Mouse (Mus musculus) kidney, embryonic 14.5 days (tissue): ENCODE results near the gene Zfp853. TPM values are rescaled to one million over a fixed set of nuclear protein-coding genes. Genes with fewer than 3 reads are reported as not detected.

Experiments used
- ATAC-seq: fragments of 200-750 bp; cut with Nextera tagmentation; 2 replicates; pipeline ENCODE4 v1.8.0; 2017; ENCODE audit warnings: moderate number of reproducible peaks, mild to moderate bottlenecking, moderate TSS enrichment, moderate library complexity; ENCODE audit not compliant: low FRiP score, low TSS enrichment
- H3K27ac ChIP-seq: fragments of 300-500 bp; sonication (generic); 2 replicates; pipeline ENCODE4 v1.5.1; 2014; ENCODE audit warnings: low read depth, mild to moderate bottlenecking, low read length, moderate library complexity, mixed read lengths
- H3K27me3 ChIP-seq: fragments of 300-500 bp; sonication (generic); 2 replicates; pipeline ENCODE4 v1.6.1; 2014; ENCODE audit warnings: mild to moderate bottlenecking, low read length; ENCODE audit not compliant: control insufficient read depth, insufficient read depth
- H3K36me3 ChIP-seq: fragments of 300-500 bp; sonication (generic); 2 replicates; pipeline ENCODE4 v1.6.1; 2014; ENCODE audit warnings: low read length, mixed read lengths; ENCODE audit not compliant: control insufficient read depth, insufficient read depth
- H3K4me1 ChIP-seq: fragments of 300-500 bp; sonication (generic); 2 replicates; pipeline ENCODE4 v1.6.1; 2014; ENCODE audit warnings: low read length, mixed read lengths; ENCODE audit not compliant: control insufficient read depth, insufficient read depth
- H3K4me2 ChIP-seq: fragments of 300-500 bp; sonication (generic); replicated peaks from 2 replicates; pipeline ENCODE4 v1.6.1; 2014; ENCODE audit warnings: low read depth, mild to moderate bottlenecking, low read length
- H3K4me3 ChIP-seq: fragments of 300-500 bp; sonication (generic); 2 replicates; pipeline ENCODE4 v1.5.1; 2014; ENCODE audit warnings: mild to moderate bottlenecking, low read length
- H3K9ac ChIP-seq: fragments of 300-500 bp; sonication (generic); 2 replicates; pipeline ENCODE4 v1.6.1; 2014; ENCODE audit warnings: low read depth, mild to moderate bottlenecking, low read length, moderate library complexity
- H3K9me3 ChIP-seq: fragments of 300-500 bp; sonication (generic); 2 replicates; pipeline ENCODE4 v1.6.1; 2016; ENCODE audit warnings: low read length; ENCODE audit not compliant: control insufficient read depth
- WGBS: fragments of 180-500 bp; shearing (Covaris S2); extraction: QIAGEN DNeasy Blood & Tissue Kit; methylation state at CpG from one replicate; pipeline ENCODE4 v1.1.7; 2014; 5-methylcytosine and 5-hydroxymethylcytosine counted together
- polyA plus RNA-seq: library from polyadenylated mRNA; unstranded; fragments of >200 nt; fragmentation: Nextera tagmentation; extraction: Ambion mirVana; gene quantifications from 2 replicates; pipeline ENCODE4 v1.2.1, GENCODE M21; 2014

Gene Zfp853
- polyA plus RNA-seq, 1 experiment from 2014 or later: 0.08 TPM

DNA sequence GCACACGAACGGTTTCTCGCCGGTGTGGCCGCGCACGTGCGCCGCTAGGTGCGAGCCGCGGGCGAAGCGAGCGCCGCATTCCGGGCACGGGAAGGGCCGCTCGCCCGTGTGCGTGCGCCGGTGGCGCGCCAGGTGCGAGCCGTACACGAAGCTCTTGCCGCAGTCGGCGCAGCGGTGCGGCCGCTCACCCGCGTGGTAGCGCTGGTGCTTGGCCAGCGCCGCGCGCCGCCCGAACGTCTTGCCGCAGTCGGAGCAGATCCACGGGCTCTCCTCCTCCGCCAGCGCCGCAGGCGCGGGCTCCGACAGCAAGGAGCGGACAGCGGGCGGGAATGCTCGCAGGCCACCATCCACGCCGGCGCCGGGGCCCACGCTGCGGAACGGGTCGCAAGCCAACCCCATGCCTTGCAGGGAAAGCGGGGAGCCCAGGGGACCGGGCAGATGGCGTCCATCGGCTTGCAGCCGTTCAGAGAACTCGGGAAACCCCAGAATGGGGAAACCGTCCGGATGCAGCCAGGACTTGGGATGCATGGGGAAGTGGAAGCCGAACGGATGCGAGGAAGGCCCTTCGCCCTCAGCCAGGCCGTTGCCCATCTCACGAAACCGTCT is 39.4 kb downstream of the Zfp853 start:
- H3K4me2 ChIP-seq: peak overlapping the region; percentile 84
- H3K4me3 ChIP-seq: peak overlapping the region; percentile 46
- H3K27me3 ChIP-seq: peaks cover 78% of the 10 kb centered on the region
- peaks cover 1% of the 10 kb centered on the region; the same call in 1 of the 2 replicates for H3K36me3 ChIP-seq
- peaks cover 21% of the 10 kb centered on the region for H3K4me1 ChIP-seq
- H3K9ac ChIP-seq: peak overlapping the region; percentile 28
- 6% methylated on average over 74 of the region's 81 CpGs for WGBS
- ATAC-seq: peak; percentile 26
- no peak overlapping the region for H3K27ac ChIP-seq
- no peaks in the 10 kb centered on the region for H3K9me3 ChIP-seq

GRCm38 (mm10) chr5:143253186-143253880 is 40.1 kb downstream of the Zfp853 start:
- 7% methylated on average over 88 of the region's 103 CpGs for WGBS
- Histone ChIP-seq H3K9me3 (no peaks in the 10 kb centered on the region), H3K27me3 (peaks cover 75% of the 10 kb centered on the region), H3K36me3 (peaks cover 7% of the 10 kb centered on the region; the same call in 1 of the 2 replicates), H3K4me3 (peak overlapping the region; percentile 46), H3K27ac (no peak overlapping the region), H3K4me2 (peak overlapping the region; percentile 84), H3K4me1 (peaks cover 21% of the 10 kb centered on the region), H3K9ac (peak overlapping the region; percentile 35)
- peak; percentile 26; the same call in 1 of the 2 replicates for ATAC-seq

GRCm38 (mm10) chr5:143252791-143253185 is 40.6 kb downstream of the Zfp853 start:
- H3K27me3 ChIP-seq: peaks cover 70% of the 10 kb centered on the region
- peaks cover 21% of the 10 kb centered on the region for H3K4me1 ChIP-seq
- H3K9ac ChIP-seq: no peak overlapping the region
- no peaks in the 10 kb centered on the region for H3K9me3 ChIP-seq
- no peak for ATAC-seq
- 18% methylated on average over 18 of the region's 18 CpGs for WGBS
- peaks cover 13% of the 10 kb centered on the region; the same call in 1 of the 2 replicates for H3K36me3 ChIP-seq
- peak overlapping the region; percentile 84 for H3K4me2 ChIP-seq
- H3K27ac ChIP-seq: no peak overlapping the region
- peak overlapping the region; percentile 46 for H3K4me3 ChIP-seq

- H3K4me1 ChIP-seq: peaks cover 21% of the 10 kb centered on the region
- no peak overlapping the region for H3K27ac ChIP-seq
- H3K4me3 ChIP-seq: no peak overlapping the region
- WGBS: 45% methylated on average over 6 of the region's 6 CpGs
- ATAC-seq: no peak
- H3K4me2 ChIP-seq: no peak overlapping the region
- peaks cover 18% of the 10 kb centered on the region; the same call in 1 of the 2 replicates for H3K36me3 ChIP-seq
- no peak overlapping the region for H3K9ac ChIP-seq
- H3K9me3 ChIP-seq: no peaks in the 10 kb centered on the region
- H3K27me3 ChIP-seq: peaks cover 63% of the 10 kb centered on the region
Measured at GRCm38 (mm10) chr5:143252039-143252438, 41.4 kb downstream of the Zfp853 start.

GRCm38 (mm10) chr5:143244926-143245325 is 48.5 kb downstream of the Zfp853 start:
- no peaks in the 10 kb centered on the region for H3K4me1 ChIP-seq
- ATAC-seq: no peak
- no peak overlapping the region for H3K9ac ChIP-seq
- no peak overlapping the region for H3K4me2 ChIP-seq
- no peak overlapping the region for H3K27ac ChIP-seq
- H3K27me3 ChIP-seq: no peaks in the 10 kb centered on the region
- 96% methylated on average over 26 of the region's 26 CpGs for WGBS
- no peaks in the 10 kb centered on the region for H3K9me3 ChIP-seq
- peaks cover 90% of the 10 kb centered on the region for H3K36me3 ChIP-seq
- H3K4me3 ChIP-seq: no peak overlapping the region

Other genes starting within 250 kb of the Zfp853 start
- 28.7 and 48.3 TPM in 2 replicates for gene Rnf216, start 180.6 kb downstream of the Zfp853 start, polyA plus RNA-seq
- gene Olfr718-ps1, start 146.0 kb downstream of the Zfp853 start, polyA plus RNA-seq: 0.05 TPM in 1 of 2 replicates, not detected in the other
- gene Rbak, start 112.8 kb downstream of the Zfp853 start, polyA plus RNA-seq: 11.3 and 16.1 TPM in 2 replicates
- gene Spdye4b, start 112.6 kb downstream of the Zfp853 start, polyA plus RNA-seq: not detected in 2 replicates
- not detected in 2 replicates for gene Spdye4a, start 66.7 kb downstream of the Zfp853 start, polyA plus RNA-seq
- gene Zfp12, start 58.5 kb downstream of the Zfp853 start, polyA plus RNA-seq: 11.4 and 19.6 TPM in 2 replicates
- gene Zfp316, start 23.6 kb downstream of the Zfp853 start, polyA plus RNA-seq: 2.2 and 2.5 TPM in 2 replicates
- gene E130309D02Rik, start 21.7 kb upstream of the Zfp853 start, polyA plus RNA-seq: 34.5 and 39.9 TPM in 2 replicates
- gene Zdhhc4, start 35.6 kb upstream of the Zfp853 start, polyA plus RNA-seq: 63.4 and 86.2 TPM in 2 replicates
- gene Grid2ip, start 63.7 kb upstream of the Zfp853 start, polyA plus RNA-seq: 0.06 and 0.20 TPM in 2 replicates
- gene Kdelr2, start 110.2 kb upstream of the Zfp853 start, polyA plus RNA-seq: 351 and 359 TPM in 2 replicates
- gene Daglb, start 171.0 kb upstream of the Zfp853 start, polyA plus RNA-seq: 5.4 and 7.2 TPM in 2 replicates
- gene Rac1, start 234.4 kb upstream of the Zfp853 start, polyA plus RNA-seq: 439 and 578 TPM in 2 replicates